Mouse (Mus musculus): ENCODE results near the gene Slc25a35.

Slc25a35 gene

DNA sequence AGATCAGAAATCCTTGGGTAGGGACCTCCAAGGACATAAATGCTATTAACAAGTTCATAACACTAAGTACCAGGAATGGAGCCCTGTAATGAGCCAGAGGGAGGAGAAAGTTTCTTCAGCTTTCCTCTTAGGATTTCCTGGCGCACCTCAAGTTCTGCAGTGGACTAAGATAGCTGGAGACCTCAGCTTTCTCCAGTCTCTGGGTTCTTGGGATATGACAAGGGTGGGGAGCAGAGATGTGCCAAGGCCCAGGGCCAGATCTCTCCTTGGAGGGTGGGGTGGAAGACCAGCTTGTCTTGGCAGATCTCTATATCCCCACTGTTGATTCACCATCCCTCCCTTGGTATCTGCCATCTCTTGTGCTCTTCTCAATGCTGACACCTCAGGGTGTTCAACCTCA, 7.7 kb downstream of the Slc25a35 start:
- POLR2A ChIA-PET: interaction anchor here in 2 of 4 experiments (0.6 to 3.0 kb wide), 24 partner anchors 8 to 285 kb away, joined by 3 to 22 read pairs (median 3); partner anchors contain the start of genes Arhgef15 (in 1 of the 2), Borcs6 (in 1 of the 2), Myh10 (in 1 of the 2) and Slc25a35 (in 1 of the 2)
- CTCF ChIA-PET: interaction anchor here in 2 of 4 experiments (0.6 to 1.6 kb wide), 3 partner anchors 9 to 1840 kb away, joined by 3 read pairs; no protein-coding TSS in a partner anchor

DNA sequence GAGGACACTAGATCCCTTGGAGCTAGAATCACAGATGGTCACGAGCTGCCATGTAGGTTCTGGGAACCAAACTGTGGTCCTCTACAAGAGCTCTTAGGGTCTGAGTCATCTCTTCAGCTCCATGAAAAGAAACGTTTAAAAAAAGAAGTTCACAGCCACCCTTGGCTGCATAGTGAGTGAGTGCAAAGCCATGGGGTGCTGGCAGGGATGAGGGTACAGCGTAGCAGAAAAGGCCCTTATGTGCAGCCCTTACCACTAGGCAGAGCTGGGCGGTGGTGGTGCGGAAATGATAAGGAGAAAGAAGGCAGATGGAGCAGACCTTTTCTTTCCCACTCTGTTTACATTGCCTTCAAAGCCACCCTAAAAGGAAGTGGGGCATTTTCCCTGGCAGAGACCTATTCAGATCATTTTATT, 11.4 kb downstream of the Slc25a35 start:
- ChIA-PET CTCF (interaction anchor here in 2 of 4 experiments (0.8 to 2.0 kb wide), 6 partner anchors 8 to 81 kb away, joined by 3 to 10 read pairs (median 4); partner anchors contain the start of gene Slc25a35 (in 1 of the 2)), POLR2A (interaction anchor here in 2 of 4 experiments (0.7 to 6.0 kb wide), 14 partner anchors 8 to 81 kb away, joined by 3 to 81 read pairs (median 5); partner anchors contain the start of gene Slc25a35 (in 2 of the 2))

DNA sequence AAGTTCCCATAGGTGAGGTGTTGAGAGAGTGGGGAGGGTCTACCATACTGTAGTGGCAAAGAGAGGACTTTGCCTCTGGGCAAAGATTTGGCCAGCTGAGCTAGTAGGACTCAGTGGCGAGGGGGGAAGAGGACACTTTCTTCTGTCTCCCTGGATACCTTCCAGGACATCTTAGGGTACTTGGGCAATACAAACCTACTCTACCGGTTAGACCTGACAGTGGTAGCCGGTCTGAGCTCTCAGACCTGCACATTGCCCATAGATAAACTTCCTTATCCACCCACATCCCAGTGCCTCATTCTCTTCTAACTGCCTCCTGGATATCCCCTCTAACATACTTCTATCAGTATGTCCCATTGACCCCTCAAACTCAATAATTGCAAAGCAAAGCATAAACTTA, 13.0 kb downstream of the Slc25a35 start:
- ChIA-PET POLR2A (interaction anchor here (0.6 to 6.0 kb wide), 13 partner anchors 9 to 576 kb away, joined by 3 to 81 read pairs (median 4); partner anchors contain the start of gene Slc25a35 (in 2 of the 4)), CTCF (interaction anchor here in 3 of 4 experiments (0.6 to 2.9 kb wide), 6 partner anchors 13 to 421 kb away, joined by 3 to 31 read pairs (median 14); partner anchors contain the start of gene Slc25a35 (in 1 of the 3))

DNA sequence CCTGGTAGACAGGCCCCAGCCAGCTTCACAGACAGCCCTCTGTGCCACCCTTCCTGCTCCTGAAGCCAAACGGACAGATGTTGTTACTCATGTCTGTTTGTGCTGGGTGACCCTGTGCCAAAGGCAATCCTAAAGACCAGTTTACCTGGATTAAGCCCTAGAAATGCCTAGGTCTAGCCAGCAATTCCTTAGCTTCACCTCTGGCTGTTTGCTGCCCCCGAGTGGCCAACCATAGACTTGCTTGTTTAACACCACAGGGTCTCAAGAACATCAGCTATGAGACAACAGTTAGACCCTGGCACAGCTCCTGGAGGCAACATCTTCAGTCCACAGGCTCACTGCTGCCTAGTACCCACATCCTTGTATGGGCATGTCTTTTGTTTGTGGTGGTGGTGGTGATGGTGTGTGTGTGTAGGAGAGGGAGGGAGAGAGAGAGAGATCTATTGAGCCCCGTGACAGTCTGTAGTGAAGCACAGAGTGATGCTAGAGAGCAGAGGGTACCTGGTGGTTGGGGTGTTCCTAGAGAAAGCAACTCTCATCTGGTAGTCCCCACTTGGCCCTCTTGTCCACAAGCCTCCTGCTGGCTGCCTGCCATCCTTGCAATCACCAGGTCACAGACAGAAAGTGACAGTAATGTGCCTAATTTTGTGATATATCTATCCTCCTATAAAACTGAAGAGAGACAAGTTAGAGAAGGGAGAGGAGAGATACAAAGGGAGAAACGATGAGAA, 14.9 kb downstream of the Slc25a35 start:
- ChIA-PET POLR2A (interaction anchor here (0.6 to 6.0 kb wide), 30 partner anchors 8 to 110 kb away, joined by 3 to 81 read pairs (median 4); partner anchors contain the start of genes Slc25a35 (in 2 of the 4) and Arhgef15 (in 1 of the 4)), CTCF (interaction anchor here (0.5 to 2.9 kb wide), 47 partner anchors 8 to 451 kb away, joined by 3 to 31 read pairs (median 4); partner anchors contain the start of gene Slc25a35 (in 4 of the 4))

DNA sequence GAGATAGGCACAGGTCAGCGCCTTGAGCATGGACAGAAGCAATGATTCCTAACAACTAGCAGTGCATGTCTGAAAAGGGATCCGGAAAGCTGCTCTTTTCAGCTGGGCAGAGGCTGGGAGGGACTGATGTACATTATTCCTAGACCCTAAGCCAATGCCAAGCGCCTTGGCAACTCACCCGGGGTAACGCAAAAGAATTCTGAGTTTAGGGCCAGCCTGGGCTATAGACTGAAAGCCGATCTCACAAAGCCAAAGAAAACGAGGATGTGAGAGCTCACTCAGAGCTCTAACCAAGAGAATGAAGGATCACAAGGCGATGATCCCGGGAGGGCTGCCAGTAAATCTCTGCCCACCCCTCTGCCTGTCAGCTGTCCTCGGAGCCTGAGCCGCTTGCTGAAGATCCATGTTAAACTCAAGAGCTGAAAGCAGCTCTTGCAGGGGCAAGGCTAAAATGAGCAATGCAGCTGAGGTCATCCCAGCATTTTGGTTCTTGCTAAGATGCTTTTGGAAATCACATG, 19.5 kb downstream of the Slc25a35 start:
- POLR2A ChIA-PET: interaction anchor here in 3 of 4 experiments (0.6 to 3.6 kb wide), 26 partner anchors 8 to 143 kb away, joined by 3 to 39 read pairs (median 4); partner anchors contain the start of genes Rangrf (in 1 of the 3) and Slc25a35 (in 1 of the 3)
- CTCF ChIA-PET: interaction anchor here in 2 of 4 experiments (0.7 to 2.6 kb wide), 5 partner anchors 8 to 83 kb away, joined by 3 to 9 read pairs (median 4); partner anchors contain the start of gene Slc25a35 (in 1 of the 2)

DNA sequence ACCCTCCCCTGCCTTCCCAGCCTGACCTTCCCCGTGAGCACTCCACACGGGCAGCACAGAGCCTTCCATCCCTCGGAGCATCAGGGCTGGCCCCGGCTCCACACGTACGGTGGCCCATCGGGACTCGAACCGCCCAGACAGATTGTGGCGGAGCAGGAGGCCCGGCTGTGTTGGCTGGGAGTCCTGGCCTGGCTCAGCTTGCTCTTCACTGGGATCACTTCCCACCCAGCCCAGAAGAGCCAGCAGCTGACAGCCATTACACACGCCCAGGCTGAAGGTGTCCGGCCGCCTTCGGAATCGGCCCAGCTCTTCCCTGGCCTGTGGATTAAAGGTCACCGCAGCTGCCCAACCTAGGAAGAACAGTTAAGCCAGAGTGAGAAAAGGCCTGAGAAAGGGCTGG, 20.4 kb downstream of the Slc25a35 start:
- CTCF ChIA-PET: interaction anchor here in 3 of 4 experiments (0.6 to 1.3 kb wide), 4 partner anchors 9 to 108 kb away, joined by 3 to 4 read pairs (median 4); partner anchors contain the start of gene Slc25a35 (in 1 of the 3)

DNA sequence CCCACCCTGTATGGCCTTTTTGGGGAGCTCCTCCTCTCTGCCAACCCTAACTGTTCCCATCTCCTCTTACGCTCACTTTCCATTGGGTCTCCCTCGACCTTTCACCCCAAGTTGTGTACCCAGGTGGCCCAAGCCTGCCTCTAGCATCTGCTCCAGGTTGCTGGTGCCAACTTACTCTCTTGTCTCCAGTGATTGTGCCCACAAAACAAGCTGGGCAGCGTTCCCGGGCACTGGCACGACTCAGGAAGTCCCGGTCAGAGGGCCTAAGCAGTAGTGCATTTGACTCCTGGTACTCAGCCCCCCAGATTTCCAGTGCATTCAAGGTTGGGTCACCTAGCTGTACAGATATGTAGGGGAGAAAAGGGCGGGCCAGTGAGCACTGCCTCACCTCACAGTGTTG, 25.2 kb downstream of the Slc25a35 start:
- ChIA-PET POLR2A (interaction anchor here in 3 of 4 experiments (0.5 to 2.9 kb wide), 17 partner anchors 9 to 1459 kb away, joined by 3 to 33 read pairs (median 3); partner anchors contain the start of gene Slc25a35 (in 1 of the 3)), CTCF (interaction anchor here in 2 of 4 experiments (0.7 to 2.3 kb wide), 4 partner anchors 10 to 89 kb away, joined by 3 to 6 read pairs (median 4); no protein-coding TSS in a partner anchor)

More for the DNA sequence above, 20.4 kb downstream of the Slc25a35 start:
- POLR2A ChIA-PET: interaction anchor here in 3 of 4 experiments (0.6 to 3.6 kb wide), 22 partner anchors 10 to 89 kb away, joined by 3 to 39 read pairs (median 6); partner anchors contain the start of gene Slc25a35 (in 2 of the 3)

DNA sequence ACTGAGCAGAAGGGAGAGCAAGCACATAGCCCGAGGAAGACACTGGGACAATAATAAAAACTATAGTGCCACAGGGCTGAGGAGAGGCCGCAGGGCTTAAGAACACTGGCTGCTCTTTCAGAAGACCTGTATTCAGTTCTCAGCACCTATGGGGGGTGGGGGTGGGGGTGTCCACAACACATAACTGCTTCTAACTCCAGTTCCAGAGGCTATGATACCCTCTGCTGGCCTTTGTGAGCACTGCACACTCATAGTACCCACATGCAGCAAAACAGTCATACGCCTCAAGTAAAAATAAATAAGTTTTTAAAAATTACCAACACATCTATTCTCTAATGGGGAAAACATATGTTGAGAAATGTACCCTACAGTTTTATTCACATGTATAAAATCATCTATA, 26.4 kb downstream of the Slc25a35 start:
- CTCF ChIA-PET: interaction anchor here (0.6 to 2.3 kb wide), 4 partner anchors 12 to 90 kb away, joined by 3 to 7 read pairs (median 5); no protein-coding TSS in a partner anchor
- POLR2A ChIA-PET: interaction anchor here in 2 of 4 experiments (0.9 to 2.9 kb wide), 17 partner anchors 9 to 91 kb away, joined by 3 to 33 read pairs (median 5); partner anchors contain the start of gene Slc25a35 (in 2 of the 2)

DNA sequence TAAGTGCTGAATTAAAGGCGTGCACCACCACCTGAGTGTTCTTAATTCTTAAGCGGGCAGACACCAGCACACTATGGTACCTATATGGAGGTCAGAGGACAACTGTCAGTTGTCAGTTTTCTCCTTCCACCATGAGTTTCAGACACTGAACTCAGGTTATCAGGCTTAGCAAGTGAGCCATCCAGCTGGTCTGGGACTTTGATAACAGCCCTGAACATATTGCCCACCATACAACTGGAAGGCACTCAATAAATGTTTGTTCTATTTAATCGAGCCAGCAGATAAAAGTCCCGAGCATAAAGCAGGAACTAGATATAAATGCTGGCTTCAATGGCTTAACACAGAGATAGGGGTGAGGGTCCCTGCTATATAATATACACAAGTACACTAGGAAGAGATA, 29.1 kb downstream of the Slc25a35 start:
- POLR2A ChIA-PET: interaction anchor here in 2 of 4 experiments (1.0 to 2.7 kb wide), 6 partner anchors 10 to 57 kb away, joined by 3 to 14 read pairs (median 5); no protein-coding TSS in a partner anchor
- CTCF ChIA-PET: no interaction called here

DNA sequence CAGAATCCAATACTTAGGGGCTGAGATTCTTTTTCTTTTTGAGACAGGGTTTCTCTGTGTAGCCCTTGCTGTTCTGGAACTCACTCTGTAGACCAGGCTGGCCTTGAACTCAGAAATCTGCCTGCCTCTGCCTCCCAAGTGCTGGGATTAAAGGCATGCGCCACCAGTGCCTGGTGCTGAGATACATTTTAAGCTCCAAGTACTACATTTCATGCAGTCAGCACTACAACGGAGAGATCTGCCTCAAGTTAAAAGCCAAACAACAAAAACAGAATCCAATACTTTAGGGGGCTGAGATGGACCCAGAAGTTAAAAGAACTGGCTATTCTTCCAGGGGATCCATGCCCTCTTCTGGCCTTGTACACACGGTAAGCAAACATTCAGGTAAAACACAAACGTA, 34.9 kb downstream of the Slc25a35 start:
- CTCF ChIA-PET: interaction anchor here in 2 of 4 experiments (0.9 to 1.3 kb wide), 2 partner anchors 98 to 143 kb away, joined by 3 to 4 read pairs; no protein-coding TSS in a partner anchor
- POLR2A ChIA-PET: interaction anchor here in 2 of 4 experiments (0.6 to 6.5 kb wide), 13 partner anchors 9 to 98 kb away, joined by 3 to 33 read pairs (median 4); partner anchors contain the start of gene Slc25a35 (in 1 of the 2)

DNA sequence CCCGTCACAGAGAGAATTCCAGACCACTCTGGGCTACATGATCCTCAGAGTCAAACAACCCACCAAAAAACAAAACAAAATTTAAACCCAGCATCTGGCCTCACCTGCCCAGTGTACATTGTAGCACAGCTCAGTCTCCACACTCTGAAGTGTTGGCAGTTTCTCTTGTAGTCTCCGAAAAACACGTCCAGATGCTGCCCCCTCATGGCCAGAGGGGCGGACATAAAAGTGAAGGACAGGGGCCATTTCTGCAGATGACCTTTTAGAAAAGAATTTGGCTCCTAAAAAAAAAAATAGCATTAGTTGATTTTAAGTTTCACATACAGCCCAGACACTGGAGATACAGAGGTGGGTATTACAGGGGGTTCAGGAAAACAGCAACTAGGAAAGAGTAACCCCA, 35.7 kb downstream of the Slc25a35 start:
- CTCF ChIA-PET: interaction anchor here in 2 of 4 experiments (0.6 to 1.3 kb wide), 6 partner anchors 37 to 252 kb away, joined by 3 to 8 read pairs (median 4); partner anchors contain the start of gene Rnf222 (in 1 of the 2)
- POLR2A ChIA-PET: interaction anchor here (0.6 to 6.5 kb wide), 13 partner anchors 9 to 150 kb away, joined by 3 to 33 read pairs (median 4); no protein-coding TSS in a partner anchor

DNA sequence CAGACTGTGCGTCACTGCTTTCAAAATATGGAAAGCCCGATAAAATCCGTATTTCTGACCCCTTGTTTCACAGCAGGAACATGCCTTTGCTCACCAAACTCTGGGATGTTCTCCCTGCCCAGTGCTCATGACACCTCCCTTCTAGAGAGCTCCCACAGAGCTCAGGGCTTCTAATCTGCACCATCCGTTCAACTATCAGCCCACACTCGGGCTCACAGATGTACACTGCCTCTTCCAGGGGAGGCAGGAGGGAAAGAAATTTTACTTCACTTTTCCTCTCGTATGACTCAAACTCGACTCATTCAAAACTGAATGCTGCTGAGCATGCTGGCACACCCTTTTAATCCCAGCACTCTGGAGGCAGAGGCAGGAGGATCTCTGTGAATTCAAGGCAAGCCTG, 37.3 kb downstream of the Slc25a35 start:
- ChIA-PET POLR2A (interaction anchor here in 3 of 4 experiments (0.5 to 6.5 kb wide), 20 partner anchors 9 to 576 kb away, joined by 3 to 33 read pairs (median 4); partner anchors contain the start of gene Slc25a35 (in 1 of the 3)), CTCF (interaction anchor here in 2 of 4 experiments (0.8 to 1.0 kb wide), 2 partner anchors 32 to 100 kb away, joined by 3 to 4 read pairs; no protein-coding TSS in a partner anchor)

DNA sequence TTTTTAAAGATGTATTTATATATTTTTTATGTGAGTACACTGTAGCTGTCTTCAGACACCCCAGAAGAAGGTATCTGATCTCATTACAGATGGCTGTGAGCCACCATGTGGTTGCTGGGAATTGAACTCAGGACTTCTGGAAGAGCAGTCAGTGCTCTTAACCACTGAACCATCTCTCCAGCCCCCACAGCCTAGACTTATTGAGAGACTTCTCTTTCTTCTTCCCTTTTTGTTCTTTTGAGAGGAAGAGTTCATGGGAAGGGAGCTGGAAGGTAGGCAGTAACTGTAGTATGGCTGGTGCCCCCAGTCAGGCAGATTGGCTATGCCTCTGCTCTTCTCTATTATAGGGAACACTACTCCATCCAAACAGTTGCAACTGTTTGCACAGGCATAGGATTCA, 38.6 kb downstream of the Slc25a35 start:
- ChIA-PET POLR2A (interaction anchor here in 2 of 4 experiments (1.3 to 6.5 kb wide), 9 partner anchors 10 to 94 kb away, joined by 3 to 33 read pairs (median 7); no protein-coding TSS in a partner anchor), CTCF (interaction anchor here in 1 of 4 experiments (0.7 kb wide), 1 partner anchor 130 kb away, joined by 3 read pairs; no protein-coding TSS in a partner anchor)

DNA sequence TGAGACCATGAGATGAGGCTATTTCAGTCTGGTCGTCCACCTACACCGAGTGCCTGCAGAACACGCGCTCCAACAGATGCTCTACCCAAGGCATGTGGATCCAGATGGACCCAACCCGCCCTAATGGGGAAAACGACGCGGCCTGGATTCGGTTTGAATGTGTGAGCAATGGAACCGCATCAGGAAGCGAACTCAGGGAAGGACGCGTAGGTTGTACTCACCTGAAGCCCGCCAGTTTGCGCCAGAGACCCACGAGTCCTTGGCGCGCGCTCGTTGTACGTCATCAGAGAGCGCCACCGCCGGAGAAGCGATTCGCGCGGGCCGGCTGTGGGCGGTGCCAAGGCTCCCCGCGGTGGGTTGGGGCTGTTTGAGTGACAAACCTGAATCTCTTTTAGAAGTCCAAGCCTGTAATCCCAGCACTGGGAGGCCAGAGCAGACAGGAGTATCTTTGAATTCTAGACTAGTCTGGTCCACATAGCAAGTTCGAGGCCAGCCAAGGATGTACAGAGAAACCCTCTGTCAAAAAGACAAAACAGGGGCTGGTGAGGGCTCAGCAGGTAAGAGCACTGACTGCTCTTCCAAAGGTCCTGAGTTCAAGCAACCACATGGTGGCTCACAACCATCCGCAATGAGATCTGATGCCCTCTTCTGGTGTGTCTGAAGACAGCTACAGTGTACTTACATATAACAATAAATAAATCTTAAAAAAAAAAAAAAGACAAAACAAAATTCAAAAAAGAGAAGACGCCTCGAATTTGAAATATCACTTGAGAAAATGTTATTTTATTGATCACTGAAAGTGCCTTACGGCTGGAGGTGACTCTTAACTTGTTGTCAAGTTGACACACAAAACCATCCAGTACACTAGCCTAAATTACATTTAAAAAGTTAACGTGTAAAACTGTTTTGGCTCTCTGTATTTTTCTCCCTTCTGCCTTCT, 40.5 kb downstream of the Slc25a35 start, which contains the start of gene Pfas:
TSS of gene Pfas (minus strand) at position 279 of the 940 bp plus-strand sequence.
- ChIA-PET CTCF (interaction anchor here in 3 of 4 experiments (0.6 to 0.7 kb wide), 3 partner anchors 13 to 40 kb away, joined by 3 read pairs; partner anchors contain the start of gene Slc25a35 (in 1 of the 3)), POLR2A (interaction anchor here in 3 of 4 experiments (0.7 to 4.3 kb wide), 10 partner anchors 8 to 106 kb away, joined by 3 to 26 read pairs (median 4); partner anchors contain the start of genes Borcs6 (in 1 of the 3) and Rangrf (in 1 of the 3))

DNA sequence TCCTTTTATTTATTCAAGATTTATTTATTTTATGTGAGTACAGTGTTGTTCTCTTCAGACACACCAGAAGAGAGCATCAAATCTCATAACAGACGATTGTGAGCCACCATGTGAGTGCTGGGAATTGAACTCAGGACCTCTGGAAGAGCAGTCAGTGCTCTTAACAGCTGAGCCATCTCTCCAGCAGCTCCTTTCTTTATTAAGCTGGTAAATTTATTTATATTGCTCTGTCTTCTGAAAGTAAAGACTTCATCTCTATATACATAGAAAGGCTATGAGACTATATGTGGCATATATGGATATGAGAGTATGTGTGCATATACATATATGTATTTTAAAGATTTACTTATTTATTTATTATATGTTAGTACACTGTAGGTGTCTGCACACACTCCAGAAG, 41.6 kb downstream of the Slc25a35 start:
- ChIA-PET POLR2A (interaction anchor here in 2 of 4 experiments (1.1 to 3.2 kb wide), 3 partner anchors 9 to 105 kb away, joined by 4 to 15 read pairs (median 5); partner anchors contain the start of gene Borcs6 (in 1 of the 2)), CTCF (interaction anchor here in 2 of 4 experiments (0.5 to 1.9 kb wide), 2 partner anchors 26 to 409 kb away, joined by 3 to 5 read pairs; no protein-coding TSS in a partner anchor)

All from embryonic stem cell, embryonic (primary cell).